Mouse (Mus musculus) olfactory bulb, adult 2 months (tissue): ENCODE measurements around the gene Tspan3. TPM values are rescaled to one million over a fixed set of nuclear protein-coding genes. Genes with fewer than 3 reads are reported as not detected.

ENCODE experiments used
- H3K27ac ChIP-seq: fragments of 200-500 bp; 2 replicates; pipeline ENCODE4 v1.5.1; 2012; ENCODE audit warnings: low read depth, low read length; ENCODE audit not compliant: insufficient read depth
- H3K4me1 ChIP-seq: fragments of 200-500 bp; 2 replicates; pipeline ENCODE4 v1.6.1; 2012; ENCODE audit warnings: low read length; ENCODE audit not compliant: control insufficient read depth, insufficient read depth
- H3K4me3 ChIP-seq: fragments of 200-500 bp; 2 replicates; pipeline ENCODE4 v1.5.1; 2012; ENCODE audit warnings: mild to moderate bottlenecking, low read depth, low read length, moderate library complexity; ENCODE audit not compliant: insufficient read depth
- CTCF ChIP-seq: fragments of 200-500 bp; IDR thresholded peaks from 2 replicates; pipeline ENCODE4 v1.5.1; 2012; ENCODE audit warnings: low read depth, mild to moderate bottlenecking, low read length, moderate library complexity; ENCODE audit not compliant: insufficient read depth
- POLR2A ChIP-seq: fragments of 200-500 bp; IDR thresholded peaks from 2 replicates; pipeline ENCODE4 v1.6.1; 2012; ENCODE audit warnings: mild to moderate bottlenecking, low read depth, low read length, moderate library complexity; ENCODE audit not compliant: insufficient read depth
- WGBS: fragments of 180-500 bp; shearing (Covaris S2); methylation state at CpG from one replicate; pipeline ENCODE4 v1.1.7; 2018; 5-methylcytosine and 5-hydroxymethylcytosine counted together
- polyA plus RNA-seq: library from polyadenylated mRNA; stranded (reverse); fragments of >200 nt; gene quantifications from 2 replicates; pipeline ENCODE4 v1.2.4, GENCODE M21; 2012; ENCODE audit warnings: low replicate concordance; ENCODE audit not compliant: missing spikeins, insufficient read depth, insufficient read length

Tspan3 gene
- polyA plus RNA-seq, 1 experiment: not detected

DNA sequence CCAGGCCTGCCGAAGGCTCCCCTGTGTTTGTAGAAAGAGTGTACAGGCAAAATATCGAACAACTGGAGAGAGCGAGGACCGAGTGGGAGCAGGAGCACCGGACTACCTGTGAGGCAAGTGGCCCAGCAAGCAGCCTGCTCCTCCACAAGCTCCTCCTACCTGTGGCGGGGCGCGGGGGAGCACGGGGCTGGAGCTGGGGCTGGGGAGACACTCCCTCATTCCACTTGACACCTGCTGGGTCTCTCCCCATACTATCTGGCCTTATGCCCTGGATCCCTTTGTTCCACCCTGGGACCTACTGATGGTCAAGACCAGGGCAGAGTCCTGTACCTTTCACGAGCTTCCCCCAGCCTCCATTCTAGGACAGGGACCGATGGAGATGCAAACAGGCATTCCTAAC is 40.7 kb downstream of the Tspan3 start:
- H3K27ac ChIP-seq: no peak overlapping the region
- WGBS: 39% methylated on average over 11 of the region's 11 CpGs

DNA sequence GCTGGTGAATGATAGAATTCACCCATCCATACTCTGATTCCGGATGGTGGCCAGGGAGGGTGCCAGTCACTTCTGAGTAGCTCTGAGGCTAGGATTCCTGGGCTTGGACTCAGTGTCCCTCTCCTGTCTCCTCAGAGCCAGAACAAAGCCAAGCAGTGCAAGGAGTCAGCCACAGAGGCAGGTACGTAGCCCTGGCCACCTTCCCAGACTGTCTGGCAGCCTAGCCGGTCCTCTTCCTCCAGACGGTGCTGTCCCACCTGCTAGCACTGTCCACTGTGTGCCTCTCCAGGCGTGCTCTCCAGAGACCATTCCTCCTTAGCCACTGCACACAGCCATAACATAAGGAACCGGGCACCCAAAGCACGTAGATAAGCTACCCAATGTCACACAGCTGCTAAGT is 41.7 kb downstream of the Tspan3 start:
- Histone ChIP-seq H3K27ac (no peak overlapping the region), H3K4me1 (peaks cover 33% of the 10 kb centered on the region), H3K4me3 (no peak overlapping the region)
- TF ChIP-seq POLR2A (no peak), CTCF (no peak)
- WGBS: 69% methylated on average over 7 of the region's 7 CpGs

More for the DNA sequence above, 40.7 kb downstream of the Tspan3 start:
- peaks cover 34% of the 10 kb centered on the region for H3K4me1 ChIP-seq
- H3K4me3 ChIP-seq: no peak overlapping the region
- TF ChIP-seq CTCF (no peak), POLR2A (no peak)

- WGBS: 31% methylated on average over 8 of the region's 8 CpGs
- Histone ChIP-seq H3K27ac (no peak overlapping the region), H3K4me3 (no peak overlapping the region), H3K4me1 (peaks cover 28% of the 10 kb centered on the region)
- TF ChIP-seq CTCF (no peak), POLR2A (no peak)
These were observed 42.3 kb downstream of the Tspan3 start for GRCm38 (mm10) chr9:56122973-56123372.

DNA sequence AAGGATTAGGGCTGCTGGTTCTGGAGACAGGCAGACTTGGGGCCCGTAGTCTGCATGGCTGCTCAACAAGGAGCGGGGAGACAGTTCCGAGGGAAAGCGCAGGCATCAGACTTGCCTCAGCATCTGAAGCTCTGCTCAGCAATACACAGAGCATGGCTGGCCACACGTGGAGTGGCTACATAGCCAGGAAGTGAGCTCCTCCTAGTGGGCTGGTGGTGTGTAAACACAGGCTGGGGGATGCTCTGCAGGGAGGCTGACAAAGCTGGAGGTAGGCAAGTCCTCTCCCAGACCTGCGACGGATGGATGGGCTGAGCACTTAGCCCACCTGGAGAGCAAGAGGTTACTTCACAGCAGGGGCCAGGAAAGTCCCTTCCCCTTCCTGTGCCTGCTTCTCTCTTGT is 44.2 kb downstream of the Tspan3 start:
- Histone ChIP-seq H3K4me1 (peaks cover 28% of the 10 kb centered on the region), H3K27ac (no peak overlapping the region), H3K4me3 (no peak overlapping the region)
- 41% methylated on average over 7 of the region's 7 CpGs for WGBS
- TF ChIP-seq CTCF (no peak), POLR2A (no peak)

DNA sequence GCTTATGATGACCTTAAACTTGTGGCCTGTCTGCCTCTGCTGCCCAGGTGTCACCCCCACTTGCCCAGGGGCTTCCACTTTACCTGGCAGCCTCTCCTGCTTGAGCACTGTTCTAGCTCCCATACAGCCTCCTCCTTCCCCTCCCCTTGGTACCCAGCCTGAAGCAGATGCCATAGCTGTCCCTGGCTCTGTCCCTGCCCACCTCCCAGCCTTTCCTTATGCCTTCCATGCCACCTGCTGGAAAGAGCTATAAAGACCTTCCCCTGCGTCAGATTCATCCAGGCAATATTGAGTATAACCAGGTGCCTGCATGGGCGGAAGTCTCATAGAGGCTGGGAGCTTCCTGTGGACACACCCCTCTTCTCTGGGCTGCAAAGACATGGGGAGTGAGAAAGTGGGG is 45.6 kb downstream of the Tspan3 start:
- Histone ChIP-seq H3K4me3 (no peak overlapping the region), H3K27ac (no peak overlapping the region), H3K4me1 (peaks cover 28% of the 10 kb centered on the region)
- no peak for TF ChIP-seq POLR2A
- TF ChIP-seq CTCF: no peak
- 76% methylated on average over 2 of the region's 2 CpGs for whole genome bisulfite sequencing

GRCm38 (mm10) chr9:56118582-56118981 is 46.7 kb downstream of the Tspan3 start:
- no peak overlapping the region for H3K27ac ChIP-seq
- no peak for TF ChIP-seq POLR2A
- TF ChIP-seq CTCF: peak; percentile 48; the same call in 1 of the 2 replicates
- WGBS: 2% methylated on average over 14 of the region's 14 CpGs
- peaks cover 27% of the 10 kb centered on the region for H3K4me1 ChIP-seq
- H3K4me3 ChIP-seq: peak overlapping the region; percentile 38

GRCm38 (mm10) chr9:56118091-56118490 is 47.2 kb downstream of the Tspan3 start:
- peaks cover 22% of the 10 kb centered on the region for H3K4me1 ChIP-seq
- whole genome bisulfite sequencing: 86% methylated on average over 5 of the region's 5 CpGs
- no peak overlapping the region for H3K4me3 ChIP-seq
- H3K27ac ChIP-seq: no peak overlapping the region
- no peak for TF ChIP-seq POLR2A
- no peak for TF ChIP-seq CTCF

DNA sequence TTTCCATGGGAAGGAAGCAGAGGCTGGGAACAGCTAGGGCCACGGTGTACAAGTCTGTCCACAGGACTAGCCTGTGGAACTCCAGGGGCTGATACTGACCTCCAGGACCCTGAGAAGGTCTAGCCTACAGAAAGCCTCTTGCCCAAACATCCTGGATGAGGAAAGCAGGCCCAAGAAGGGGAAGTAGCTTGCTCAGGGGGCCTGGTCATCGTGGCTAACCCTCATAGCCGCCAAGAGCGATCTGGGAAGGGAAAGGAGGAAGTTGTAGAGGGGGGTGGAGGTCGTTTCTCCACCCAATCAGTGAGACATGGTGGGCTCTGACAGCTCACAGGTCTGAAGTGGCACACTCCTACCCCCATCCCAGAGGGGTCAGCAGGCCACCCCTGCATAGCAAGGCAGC is 57.1 kb downstream of the Tspan3 start:
- H3K4me3 ChIP-seq: no peak overlapping the region
- TF ChIP-seq CTCF (no peak), POLR2A (no peak)
- 83% methylated on average over 5 of the region's 5 CpGs for WGBS
- H3K4me1 ChIP-seq: no peaks in the 10 kb centered on the region
- H3K27ac ChIP-seq: no peak overlapping the region

DNA sequence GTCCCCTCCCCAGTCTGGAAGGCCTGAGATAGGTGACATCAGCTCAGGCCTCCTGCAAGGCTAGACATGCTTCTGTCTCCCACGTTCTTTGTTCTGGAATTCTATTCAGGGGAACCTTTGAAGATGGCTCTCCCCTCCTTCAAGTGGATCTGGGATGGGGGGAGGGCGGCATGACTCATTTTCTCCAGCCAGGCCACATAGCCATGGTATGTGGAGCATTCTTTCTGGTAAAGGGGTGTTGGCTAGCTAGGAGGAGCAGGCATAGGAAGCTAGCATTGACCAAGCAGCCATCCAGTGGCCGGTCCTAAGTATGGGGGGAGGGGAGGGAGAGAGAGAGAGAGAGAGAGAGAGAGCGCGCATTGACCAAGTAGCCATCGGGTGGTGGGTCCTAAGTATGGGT is 57.8 kb downstream of the Tspan3 start:
- WGBS: 85% methylated on average over 6 of the region's 6 CpGs
- no peak for TF ChIP-seq POLR2A
- no peak for TF ChIP-seq CTCF

More for the DNA sequence above, 57.8 kb downstream of the Tspan3 start:
- Histone ChIP-seq H3K4me1 (no peaks in the 10 kb centered on the region), H3K27ac (no peak overlapping the region), H3K4me3 (no peak overlapping the region)
